Comparison of ENCODE assay signal across 26 mouse cellular contexts in genomic region chr8:121931571-121931970, GRCm38 (mm10). TPM values are rescaled to one million over a fixed set of nuclear protein-coding genes. Genes with fewer than 3 reads are reported as not detected.
DNase-seq lines count a peak whose midpoint lies in the region; ATAC-seq lines count a peak whose summit lies in the region.
"Had no signal": no experiment of that assay in that cellular context is flagged by ENCODE, and none has a peak within 500 bp of the region (broad histone marks: within the 10 kb centered on the region; RNA-seq: fewer than 3 reads in every experiment).

No protein-coding gene starts in this region.

- DNase-seq in ES-CJ7 (ENCODE audit: low read depth, low spot score) (peak; percentile 76), ZHBTc4 (ENCODE audit: low read depth, low spot score) (peak; percentile 75)
- DNase-seq in heart, adult 8-10 months (ENCODE audit: low spot score) = no peak
- DNase-seq: B cell, adult 2 months; cerebellum, adult 11 months; cerebellum, adult 18-20 months; cerebellum, adult 8-10 months; cerebellum, adult 9-11 months; cerebellum, postnatal 14 days; cerebellum, postnatal 36 days; embryo, embryonic 11 days had no signal

- no peaks in the 10 kb centered on the region for H3K27me3 ChIP-seq in megakaryocyte, embryonic 14.5 days (replicated peaks)
- H3K27me3 ChIP-seq: CH12.LX; embryonic facial prominence, embryonic 13.5 days; embryonic facial prominence, embryonic 15.5 days; forebrain, embryonic 12.5 days had no signal

- H3K4me1 ChIP-seq in megakaryocyte, embryonic 14.5 days = peaks cover 84% of the 10 kb centered on the region

- no peak for ATAC-seq in megakaryocyte, adult 5-6 weeks (ENCODE audit: poor library complexity, severe bottlenecking)
- ATAC-seq: CD4-positive, CD25-positive, alpha-beta regulatory T cell, adult 4 months; forebrain, embryonic 14.5 days; forebrain, embryonic 16.5 days had no signal

- peaks cover 17% of the 10 kb centered on the region for H3K36me3 ChIP-seq in megakaryocyte, embryonic 14.5 days (replicated peaks; ENCODE audit: low read length)
- H3K36me3 ChIP-seq: embryonic facial prominence, embryonic 13.5 days; embryonic facial prominence, embryonic 15.5 days; forebrain, embryonic 10.5 days; forebrain, embryonic 12.5 days had no signal

- peak overlapping the region; percentile 81 for H3K4me3 ChIP-seq in megakaryocyte, embryonic 14.5 days (replicated peaks)
- H3K4me3 ChIP-seq: embryonic facial prominence, embryonic 13.5 days; embryonic facial prominence, embryonic 15.5 days; erythroblast, embryonic 14.5 days; forebrain, embryonic 10.5 days; forebrain, embryonic 12.5 days had no signal

- H3K9me3 ChIP-seq in megakaryocyte, embryonic 14.5 days = no peaks in the 10 kb centered on the region
- H3K9me3 ChIP-seq: embryonic facial prominence, embryonic 13.5 days; embryonic facial prominence, embryonic 15.5 days; forebrain, embryonic 10.5 days; forebrain, embryonic 12.5 days had no signal

RNA-seq across cellular contexts. Expression of gene Car5a, which starts 13.1 kb away (rescaled TPM):
- polyA plus RNA-seq in megakaryocyte, embryonic 14.5 days (2012; ENCODE audit: insufficient read depth, low replicate concordance) = 2.1 TPM in 1 of 2 replicates, not detected in the other
- total RNA-seq in megakaryocyte, adult 5-6 weeks (2015) = not detected in 2 replicates
- total RNA-seq in megakaryocyte, adult 5-6 weeks (2017) = not detected in 2 replicates
- total RNA-seq in heart, adult 8-10 months (2022) = under 1 TPM in 1 of 4 experiments, not detected in 3; 0.23 TPM
- total RNA-seq: adrenal gland, postnatal 25 days; common myeloid progenitor, adult 5-6 weeks; MEL had no signal
- polyA plus RNA-seq: CD4-positive, CD25-positive, alpha-beta regulatory T cell, adult 4 months; embryonic facial prominence, embryonic 11.5 days; embryonic facial prominence, embryonic 13.5 days; forebrain, embryonic 10.5 days had no signal

RNA-seq across cellular contexts. Expression of gene Banp, which starts 18.0 kb away (rescaled TPM):
- 47.5 and 119 TPM in 2 replicates for polyA plus RNA-seq in megakaryocyte, embryonic 14.5 days (2012; ENCODE audit: insufficient read depth, low replicate concordance)
- total RNA-seq in megakaryocyte, adult 5-6 weeks (2015) = 8.1 and 9.2 TPM in 2 replicates
- 21.3 and 28.7 TPM in 2 replicates for total RNA-seq in megakaryocyte, adult 5-6 weeks (2017)
- 10 to 100 TPM in 3 of 4 experiments, 1 to 10 TPM in 1; 7.6 to 24.8 (median 17.2) TPM for total RNA-seq in heart, adult 8-10 months (2022)

RNA-seq across cellular contexts. Expression of gene Slc7a5, which starts 24.1 kb away (rescaled TPM):
- polyA plus RNA-seq in megakaryocyte, embryonic 14.5 days (2012; ENCODE audit: insufficient read depth, low replicate concordance) = 77.3 and 236 TPM in 2 replicates
- 8.7 and 9.3 TPM in 2 replicates for total RNA-seq in megakaryocyte, adult 5-6 weeks (2015)
- total RNA-seq in megakaryocyte, adult 5-6 weeks (2017) = 6.5 and 8.5 TPM in 2 replicates
- 1 to 10 TPM; 3.8 to 4.8 (median 4.2) TPM for total RNA-seq in heart, adult 8-10 months (2022)
